Mouse (Mus musculus) left cerebral cortex, postnatal 10 days (tissue): ENCODE data around the gene Gpr153. TPM values are rescaled to one million over a fixed set of nuclear protein-coding genes. Genes with fewer than 3 reads are reported as not detected.
"Not testable (repeated sequence)": the region's sequence is repeated elsewhere in the genome, so short reads cannot be mapped to it uniquely, and the experiment has no call there.

ENCODE experiments used
- DNase-seq, 2 experiments: peaks; one replicate each; pipeline ENCODE4 v3.0.0; 2021 to 2022; ENCODE audit warnings: low spot score in 2 of 2, mixed read lengths in 1 of 2; ENCODE audit errors: extremely low spot score in 1 of 2
- intact Hi-C: fragments of 180-260 bp; cut with DNase I; formaldehyde crosslinking; loops from one replicate; pipeline ENCODE4 v1.15.1; 2025
- total RNA-seq, 2 experiments: library from RNA; stranded (reverse); gene quantifications; 2 replicates each; pipeline ENCODE4 v1.2.3; 2021

Gene Gpr153
- total RNA-seq, result 10 to 100 TPM; 32.9 to 35.7 TPM

DNA sequence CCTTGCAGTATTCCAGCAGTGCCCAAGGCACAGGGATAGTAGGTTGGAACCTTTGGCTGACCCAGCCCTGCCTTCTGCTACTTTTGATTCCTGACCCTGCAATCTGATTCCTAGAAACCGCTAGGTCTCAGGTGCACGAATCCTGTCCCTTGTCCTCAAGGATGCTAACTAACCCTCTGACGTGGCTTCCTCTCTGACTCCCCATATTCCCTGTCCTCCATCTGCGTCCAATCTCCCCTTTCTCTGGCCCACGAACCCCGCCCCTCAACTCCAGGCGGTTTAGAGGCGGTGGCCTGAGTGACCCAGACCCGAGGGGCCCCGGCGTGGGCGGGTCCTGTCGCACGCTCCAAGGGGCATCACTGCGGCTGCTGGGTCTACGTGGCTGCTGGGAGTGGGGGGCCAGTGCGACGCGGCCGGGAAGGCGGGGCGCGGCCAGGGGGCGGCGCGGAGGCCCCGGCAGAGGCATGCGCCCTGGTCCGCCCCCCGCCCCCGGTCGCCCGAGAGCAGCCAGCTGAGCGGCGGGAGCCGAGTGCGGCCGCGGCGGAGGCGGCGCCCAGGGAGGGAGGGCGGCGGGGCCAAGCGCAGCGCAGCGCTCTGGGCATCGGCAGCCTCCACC is at the start of gene Gpr153:
Gene Gpr153, plus strand, starts transcription at position 612 of the 616 bp plus-strand sequence.
- peak in 1 of 2 experiments; percentile 81 for DNase-seq
- intact Hi-C loops, result no loop called here

DNA sequence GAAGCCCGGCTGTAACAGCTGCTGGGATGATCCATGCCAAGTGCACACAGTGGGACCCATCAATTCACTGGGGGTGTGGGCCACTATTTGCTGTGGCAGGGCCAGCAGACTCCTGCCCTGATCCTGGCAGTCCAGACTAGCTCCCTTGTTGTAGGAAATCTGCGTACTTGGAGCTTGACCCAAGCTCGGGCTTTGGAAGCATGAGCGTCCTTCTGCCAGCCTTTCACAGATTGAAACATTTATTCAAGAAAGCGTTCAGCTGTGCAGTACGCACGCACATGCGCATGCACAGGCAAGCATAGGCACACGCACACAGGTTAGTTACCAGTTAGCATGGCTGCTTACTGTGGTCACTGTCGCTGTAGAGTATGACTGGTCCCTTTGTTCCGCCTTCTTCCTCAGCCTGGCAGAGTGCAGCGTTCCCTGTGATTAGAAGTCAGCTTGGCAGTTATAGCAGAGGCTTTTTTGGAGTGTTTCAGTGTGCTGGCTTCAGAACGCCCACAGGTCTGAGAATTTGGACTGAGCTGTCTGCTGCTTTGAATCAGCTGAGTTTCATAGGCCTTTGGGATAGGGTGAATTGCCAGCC is 47.0 kb upstream of the Gpr153 start:
- intact Hi-C loops, result no loop called here
- DNase-seq, result peak in 1 of 2 experiments; percentile 70

DNA sequence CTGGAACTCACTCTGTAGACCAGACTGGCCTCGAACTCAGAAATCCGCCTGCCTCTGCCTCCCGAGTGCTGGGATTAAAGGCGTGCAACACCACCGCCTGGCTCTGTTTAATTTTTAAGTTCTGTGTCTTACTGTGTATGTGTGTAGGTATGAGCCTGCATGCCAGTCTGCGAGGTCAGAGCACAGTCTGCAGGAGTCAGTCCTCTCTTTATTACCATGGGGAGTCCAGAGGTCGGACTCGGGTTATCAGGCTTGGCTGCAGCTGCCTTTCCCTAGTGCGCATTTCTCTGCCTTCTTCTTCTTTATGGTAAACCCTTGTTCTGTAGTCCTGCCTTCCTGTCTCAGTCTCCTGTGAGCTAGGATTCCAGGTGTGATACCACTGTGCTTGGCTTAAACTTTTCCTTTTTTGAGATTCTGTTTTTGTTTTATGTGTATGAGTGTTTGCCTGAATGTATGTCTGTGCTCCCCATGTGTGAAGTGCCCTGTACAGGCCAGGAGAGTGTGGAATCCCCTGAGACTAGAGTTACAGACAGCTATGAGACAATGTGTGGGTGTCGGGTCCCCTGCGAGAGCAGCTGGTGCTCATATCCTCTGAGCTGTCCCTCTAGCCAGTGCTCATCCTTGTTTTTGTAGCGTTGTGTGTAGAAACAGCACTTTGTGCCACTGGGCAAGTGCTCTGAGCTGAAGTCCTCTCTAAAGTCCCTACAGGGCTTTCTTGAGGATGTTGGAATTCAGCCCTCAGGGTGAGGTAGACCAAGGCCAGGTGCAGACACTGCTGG is 46.1 kb upstream of the Gpr153 start:
- intact Hi-C loops, result no loop called here
- DNase-seq, result no peak

DNA sequence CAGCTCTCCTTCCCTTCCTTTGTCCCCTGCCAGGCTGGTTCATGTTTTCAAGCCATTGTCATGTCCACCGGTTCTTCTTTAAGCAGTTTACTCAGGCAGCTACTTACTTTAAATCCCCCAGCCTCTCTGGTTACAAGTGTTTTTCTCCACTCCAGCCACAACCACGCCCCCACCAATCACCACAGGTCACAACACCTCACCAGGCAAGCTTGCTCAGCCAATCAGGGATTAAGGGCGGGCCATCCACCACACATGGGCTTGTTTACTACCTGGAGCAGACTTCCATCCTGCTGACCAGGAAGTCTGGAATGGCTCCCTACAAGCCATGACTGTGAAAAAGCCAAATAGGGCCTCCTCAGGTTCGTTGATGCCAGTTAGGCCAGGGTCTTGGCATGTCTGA is 43.7 kb upstream of the Gpr153 start:
- intact Hi-C loops, DNase-seq: not testable (repeated sequence)

- no peak for DNase-seq
- intact Hi-C loops, result no loop called here
Measured at GRCm38 (mm10) chr4:152231326-152231725, 42.7 kb upstream of the Gpr153 start.

DNA sequence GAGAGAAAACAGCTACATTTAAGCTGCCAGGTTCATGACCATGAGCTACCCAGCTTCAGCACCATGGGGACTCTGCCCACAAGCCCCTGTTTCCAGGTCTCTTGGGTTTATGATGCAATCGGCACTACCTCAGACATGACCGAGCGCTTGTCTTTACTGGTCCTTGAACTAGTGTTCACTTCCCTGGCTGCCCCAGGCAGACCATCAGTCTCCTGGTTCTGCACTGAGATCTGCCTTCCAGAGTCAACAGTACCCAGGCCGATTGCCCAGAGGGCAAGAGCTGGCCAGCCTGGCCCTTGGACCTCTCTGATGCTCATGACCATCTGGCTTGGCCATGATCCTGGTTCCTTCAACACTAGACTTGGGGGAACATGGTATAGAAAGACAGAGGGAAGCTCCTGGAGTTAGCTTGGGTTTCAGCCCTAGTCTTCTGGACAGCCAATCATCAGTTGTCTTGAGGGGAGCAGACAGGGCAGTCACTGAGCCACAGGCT is 41.6 kb upstream of the Gpr153 start:
- DNase-seq, result no peak
- intact Hi-C loops, result no loop called here

DNA sequence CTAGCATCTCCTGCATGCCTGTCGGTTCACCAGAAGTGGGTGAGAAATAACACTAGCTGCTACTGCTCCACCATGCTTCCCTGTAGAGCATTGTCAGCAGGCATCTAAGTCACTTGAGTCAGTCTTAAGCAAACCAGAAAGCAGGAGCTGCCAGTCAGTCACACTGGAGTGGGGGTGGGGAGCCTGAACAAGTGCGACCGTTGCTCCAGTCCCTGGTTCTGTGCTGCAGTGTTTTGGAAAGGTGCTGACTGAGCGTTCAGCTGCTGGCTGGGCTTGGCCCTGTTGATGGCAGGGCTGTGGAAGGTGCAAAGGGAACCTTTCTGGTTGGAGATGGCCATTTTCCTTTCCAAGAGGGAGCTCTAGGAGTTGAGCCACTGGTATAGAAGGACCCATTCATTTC is 34.1 kb upstream of the Gpr153 start:
- intact Hi-C loops, result no loop called here
- no peak for DNase-seq

GRCm38 (mm10) chr4:152243241-152243891 is 30.7 kb upstream of the Gpr153 start:
- DNase-seq, result no peak
- intact Hi-C loops, result no loop called here

DNA sequence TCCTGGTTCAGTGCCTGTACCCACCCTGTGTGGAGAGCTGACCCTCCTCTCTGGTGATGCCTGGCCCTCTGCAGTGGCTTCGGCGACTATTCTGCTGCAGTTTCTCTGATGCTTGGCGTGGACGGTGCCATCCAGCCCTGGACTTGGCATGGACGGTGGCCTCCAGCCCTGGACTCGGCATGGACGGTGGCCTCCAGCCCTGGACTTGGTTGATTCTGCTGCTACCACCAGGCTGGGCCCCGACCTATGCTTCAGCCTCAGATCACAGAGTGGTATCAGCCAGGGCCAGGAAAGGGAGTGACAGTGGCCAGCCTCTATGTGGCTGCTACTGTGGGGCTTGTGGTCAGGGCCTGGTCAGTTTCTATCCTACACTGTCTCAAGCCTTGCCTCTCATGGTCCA is 30.1 kb upstream of the Gpr153 start:
- intact Hi-C loops, result no loop called here
- DNase-seq, result no peak

DNA sequence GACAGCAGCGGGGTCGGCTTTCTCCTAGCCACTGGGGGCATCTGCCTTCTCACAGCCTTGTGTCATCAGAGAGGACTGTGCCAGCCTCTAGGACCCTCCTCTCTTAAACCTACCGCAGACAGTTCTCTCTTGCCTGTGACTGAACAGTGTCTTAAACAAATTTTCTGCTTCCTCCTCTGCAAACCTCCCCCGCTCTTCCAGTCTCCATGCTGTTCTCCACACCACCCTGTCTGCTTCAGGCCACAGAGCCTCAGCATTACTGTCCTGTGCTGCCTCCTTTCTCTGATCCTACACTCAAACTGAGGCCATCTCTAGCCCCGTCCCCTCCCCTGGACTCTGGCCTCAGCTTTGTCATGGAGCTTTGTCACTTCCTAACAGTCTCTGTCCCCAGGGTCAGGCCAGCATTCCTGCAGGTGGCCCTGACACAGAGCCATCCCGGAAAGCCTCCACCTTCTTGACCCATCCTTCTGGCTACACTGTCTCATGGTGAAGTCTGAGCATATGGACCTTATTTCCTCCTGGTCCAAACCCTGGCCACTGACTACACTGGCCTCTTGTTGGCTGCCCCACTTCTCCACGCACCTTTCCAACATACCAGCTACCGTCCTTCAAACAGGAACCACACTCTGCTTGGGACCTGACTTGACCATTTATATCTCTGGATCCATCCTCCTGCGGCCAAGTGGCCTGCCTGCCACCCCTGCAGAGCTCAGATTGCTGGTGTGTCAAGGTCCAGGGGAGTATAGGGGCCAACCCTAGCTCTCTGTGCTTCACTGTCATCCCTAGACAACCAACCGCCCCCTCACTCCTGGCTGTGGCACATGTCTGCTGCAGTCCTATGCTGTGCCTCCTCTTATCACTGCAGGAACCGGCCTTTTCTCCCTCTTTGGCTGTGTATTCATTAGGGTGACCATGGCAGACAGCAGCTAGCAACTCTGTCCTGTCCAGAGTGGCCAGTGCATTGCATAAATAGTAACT is 29.2 kb upstream of the Gpr153 start:
- intact Hi-C loops, result no loop called here
- DNase-seq, result no peak

GRCm38 (mm10) chr4:152246011-152246410 is 28.0 kb upstream of the Gpr153 start:
- intact Hi-C loops, result no loop called here
- peak; percentile 67 to 72 for DNase-seq

DNA sequence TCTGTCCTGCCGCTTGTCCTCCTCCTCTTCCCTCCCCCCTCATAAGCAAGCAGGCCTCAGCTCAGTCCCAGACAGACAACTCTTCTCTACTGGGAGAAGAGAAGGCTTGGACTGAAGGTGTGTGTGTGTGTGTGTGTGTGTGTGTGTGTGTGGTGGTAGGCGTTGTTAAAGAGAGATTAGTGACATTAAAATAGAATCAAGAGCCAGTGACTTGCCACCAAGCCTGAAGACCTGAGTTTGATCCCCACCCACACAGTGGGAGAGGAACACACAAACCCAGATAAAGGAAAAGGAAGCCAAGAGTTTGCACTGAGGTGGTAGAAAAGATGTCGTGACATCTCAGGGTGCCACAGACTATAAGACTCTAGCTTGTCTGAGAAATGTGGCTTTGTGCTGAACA is 26.8 kb upstream of the Gpr153 start:
- intact Hi-C loops, result no loop called here

DNA sequence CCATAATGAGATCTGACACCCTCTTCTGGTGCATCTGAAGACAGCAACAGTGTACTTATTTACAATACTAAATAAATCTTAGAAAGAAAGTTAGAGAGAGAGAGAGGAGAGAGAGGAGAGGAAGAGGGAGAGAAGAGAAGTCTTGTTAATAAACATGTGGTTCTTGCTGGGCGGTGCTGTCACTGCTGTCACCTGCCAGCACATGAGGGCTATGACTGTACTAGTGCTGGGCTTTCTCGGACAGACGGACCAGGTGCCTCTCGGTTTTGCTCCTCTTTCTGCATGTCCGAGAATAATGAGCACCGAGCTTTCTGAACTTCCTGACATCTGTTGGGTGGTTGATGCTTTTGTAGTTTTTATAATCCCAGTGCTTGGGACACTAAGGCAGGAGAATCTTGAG is 23.4 kb upstream of the Gpr153 start:
- intact Hi-C loops, result no loop called here
- no peak for DNase-seq

More for the DNA sequence above, 26.8 kb upstream of the Gpr153 start:
- no peak for DNase-seq

GRCm38 (mm10) chr4:152253183-152253759 is 20.8 kb upstream of the Gpr153 start:
- intact Hi-C loops, result no loop called here
- DNase-seq, result no peak

- peak; percentile 79 to 86 for DNase-seq
- intact Hi-C loops, result no loop called here
Measured at GRCm38 (mm10) chr4:152257070-152257469, 17.0 kb upstream of the Gpr153 start.

DNA sequence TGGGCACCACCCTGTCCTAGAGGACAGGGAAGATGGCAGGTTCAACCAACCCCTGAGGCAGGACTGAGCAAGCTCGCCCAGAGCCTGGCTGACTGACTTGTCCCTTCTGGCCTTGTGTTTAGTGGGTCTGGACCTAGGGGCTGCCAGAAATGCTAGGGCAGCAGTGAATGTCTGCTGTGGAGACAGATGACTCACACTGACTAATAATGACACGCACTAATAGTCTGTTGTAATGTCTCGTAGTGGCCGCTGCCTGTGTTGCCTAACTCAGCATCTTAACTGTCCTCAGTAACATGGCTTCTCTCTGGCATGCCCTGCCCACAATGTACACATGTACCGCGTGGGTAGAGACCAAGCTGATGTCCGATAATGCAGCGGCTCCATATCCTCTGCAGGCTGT is 13.6 kb upstream of the Gpr153 start:
- intact Hi-C loops, result no loop called here
- no peak for DNase-seq

DNA sequence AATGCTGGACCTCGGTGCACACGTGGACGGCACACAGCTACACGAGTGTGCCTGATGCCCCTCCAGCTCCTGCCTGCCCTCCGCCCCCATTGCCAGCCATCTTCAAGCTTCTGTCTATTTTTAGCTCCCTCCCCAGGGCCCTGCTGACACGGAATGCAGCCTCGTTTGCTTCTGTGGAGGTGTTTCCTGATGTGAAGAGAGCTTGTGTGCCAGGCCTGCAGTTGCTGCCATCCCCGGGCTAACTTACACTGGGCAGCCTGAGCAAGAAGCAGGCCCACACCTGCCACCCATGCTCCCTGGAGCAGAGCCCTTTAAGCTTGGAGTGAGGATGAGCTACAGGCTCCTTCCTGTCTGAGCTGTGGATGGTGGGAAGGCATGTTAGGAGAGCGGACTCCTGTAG is 11.8 kb upstream of the Gpr153 start:
- no peak for DNase-seq
- intact Hi-C loops, result no loop called here

DNA sequence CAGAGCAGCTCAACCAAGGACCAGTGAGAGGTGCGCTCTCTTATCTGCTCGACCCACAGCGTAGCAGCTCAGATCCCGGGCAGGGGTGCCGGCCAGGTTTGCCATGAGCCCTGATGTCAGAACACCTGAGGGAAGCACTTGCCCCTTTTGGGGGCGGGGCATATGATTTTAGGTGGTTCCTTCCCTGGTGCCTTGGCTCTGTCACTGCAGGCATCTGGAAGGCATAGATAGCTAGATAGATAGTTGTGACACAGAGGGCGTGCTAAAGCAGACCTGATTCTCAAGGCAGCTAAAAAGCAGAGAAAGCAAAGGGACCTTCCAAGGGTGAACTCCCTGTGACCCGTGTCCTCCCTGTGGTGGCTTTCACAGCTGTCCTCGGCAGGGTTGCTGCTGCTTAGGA is 10.9 kb upstream of the Gpr153 start:
- intact Hi-C loops, result no loop called here
- DNase-seq, result no peak
